Mouse (Mus musculus): Measurements from ENCODE around the gene Saa2.
"Not testable (repeated sequence)": the region's sequence is repeated elsewhere in the genome, so short reads cannot be mapped to it uniquely, and the experiment has no call there.

The Saa2 gene

DNA sequence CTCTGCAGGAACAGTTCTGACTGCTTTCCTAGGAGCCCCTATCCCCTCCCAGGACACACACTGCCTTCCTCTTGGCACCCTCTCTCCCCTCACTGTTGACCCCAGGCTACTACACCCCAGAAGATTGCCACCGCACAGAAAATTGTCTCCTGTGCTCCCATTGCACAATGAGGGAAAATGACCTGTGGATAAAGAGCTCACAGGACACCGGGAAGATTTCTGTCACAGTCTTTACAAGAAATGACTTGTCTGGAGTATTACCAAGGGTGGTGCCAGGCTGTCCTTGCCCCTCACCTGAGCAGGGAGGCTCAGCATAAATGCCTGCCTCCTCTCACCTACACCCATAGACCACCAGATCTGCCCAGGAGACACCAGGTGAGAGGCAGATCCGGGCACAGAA, at the start of gene Saa2:
Saa2 (plus strand) TSS at position 301 of the 400 bp plus-strand sequence.
- in situ Hi-C loops (cut with MboI, MseI), result no loop called here

DNA sequence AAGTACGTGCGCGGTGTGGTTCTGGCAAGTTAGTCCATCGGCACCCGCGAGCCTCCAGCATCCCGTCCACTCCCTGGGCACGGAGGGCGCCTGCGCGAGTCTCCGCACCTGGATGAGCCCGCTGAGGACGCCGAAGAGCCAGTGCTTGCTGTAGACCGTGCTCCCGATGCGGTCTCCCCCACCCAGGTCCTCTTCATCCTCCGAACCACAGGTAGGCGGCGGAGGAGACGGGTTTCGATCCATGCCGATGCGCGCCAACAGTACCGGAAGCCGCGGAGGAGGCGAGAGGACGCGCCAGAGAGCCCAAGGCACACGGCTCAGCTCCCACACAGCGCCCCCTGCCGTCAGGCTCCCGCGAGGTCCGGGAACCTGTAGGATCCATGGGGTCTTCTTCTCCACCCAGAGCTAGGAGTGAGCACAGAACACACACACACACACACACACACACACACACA, 41.2 kb upstream of the Saa2 start, which contains the start of gene Saal1:
Saal1 (minus strand) TSS at position 291 of the 455 bp plus-strand sequence.
- in situ Hi-C loops (cut with MboI, MseI), result no loop called here

DNA sequence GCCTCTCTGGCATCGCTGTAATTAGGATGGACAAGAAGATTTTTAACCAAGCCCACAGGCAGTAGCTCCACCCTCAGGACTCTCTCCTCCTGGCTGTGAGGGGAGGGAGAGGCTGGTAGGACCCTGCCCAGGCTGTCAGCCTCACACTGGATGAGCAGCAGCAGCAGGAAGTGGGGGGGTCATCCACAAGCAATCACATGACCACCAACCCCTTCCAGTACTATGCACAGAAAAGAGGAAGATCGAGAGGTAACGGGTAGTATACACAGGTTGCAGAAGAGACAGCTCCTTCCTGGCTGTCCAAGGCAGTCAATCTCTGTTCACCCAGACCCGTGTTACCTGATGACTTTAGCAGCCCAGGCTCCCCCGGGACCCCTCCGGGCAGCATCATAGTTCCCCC, 39.3 kb upstream of the Saa2 start:
- in situ Hi-C loops (cut with MboI, MseI), result no loop called here

DNA sequence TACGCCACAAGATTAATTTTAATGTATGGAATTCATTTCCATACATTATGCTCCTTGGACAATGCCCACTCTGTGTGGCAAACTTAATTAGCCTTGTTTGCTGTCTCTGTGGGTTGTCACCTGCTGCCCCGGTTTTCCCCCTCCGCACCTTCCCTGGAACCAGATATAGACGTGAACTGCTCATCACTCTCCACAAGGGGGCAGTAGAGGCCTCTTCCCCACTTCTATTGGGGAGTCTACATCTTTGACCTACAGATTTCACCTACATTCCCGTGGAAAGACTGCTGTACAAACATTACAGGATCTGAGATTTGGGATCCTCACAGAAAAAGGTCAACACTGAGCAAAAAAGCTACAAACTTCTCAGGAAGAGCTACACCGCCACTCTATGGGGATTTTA, 37.1 kb upstream of the Saa2 start:
- in situ Hi-C loops (cut with MboI, MseI), result no loop called here

DNA sequence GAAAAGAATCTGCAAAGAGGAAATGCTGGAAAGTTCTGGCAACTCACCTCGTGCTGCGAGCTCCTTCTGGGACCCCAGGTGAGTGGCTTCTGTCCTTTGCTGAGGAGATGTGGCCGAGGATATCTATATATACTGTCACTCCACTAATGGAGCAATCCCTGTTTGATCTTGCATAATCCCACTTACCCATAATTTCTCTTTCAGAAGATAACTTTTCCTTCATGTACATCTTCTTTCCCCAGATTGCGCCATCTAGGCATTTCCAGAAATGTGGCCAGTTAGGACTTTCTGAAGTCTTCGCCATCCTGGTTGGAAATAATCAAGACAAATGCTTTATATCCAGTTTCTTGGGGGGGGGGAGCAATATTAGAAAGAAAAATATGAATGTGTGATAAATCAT, 36.0 kb upstream of the Saa2 start, which contains the start of gene Saa3:
Saa3 (minus strand) TSS at position 101 of the 400 bp plus-strand sequence.
- in situ Hi-C loops (cut with MboI, MseI), result no loop called here

DNA sequence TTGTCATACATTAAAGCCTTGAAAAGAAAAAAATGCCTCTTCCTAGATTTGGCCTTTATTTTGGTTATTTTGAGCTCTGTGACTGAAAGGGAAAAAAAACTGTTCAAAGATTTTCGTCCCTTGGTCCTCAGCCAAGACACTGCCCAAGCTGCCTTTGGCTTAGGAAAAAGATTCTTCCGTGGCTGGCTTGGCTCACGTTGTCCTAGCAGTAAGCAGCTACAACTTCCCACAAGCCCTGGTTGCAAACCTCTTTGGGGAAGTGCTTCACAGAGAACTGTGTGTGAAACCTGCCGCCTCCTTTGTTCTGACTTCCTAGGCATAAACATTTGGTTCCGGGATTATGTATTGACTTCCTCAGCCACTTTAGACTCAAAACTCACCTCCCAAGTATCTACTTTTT, 34.7 kb upstream of the Saa2 start:
- in situ Hi-C loops (cut with MboI, MseI), result no loop called here

DNA sequence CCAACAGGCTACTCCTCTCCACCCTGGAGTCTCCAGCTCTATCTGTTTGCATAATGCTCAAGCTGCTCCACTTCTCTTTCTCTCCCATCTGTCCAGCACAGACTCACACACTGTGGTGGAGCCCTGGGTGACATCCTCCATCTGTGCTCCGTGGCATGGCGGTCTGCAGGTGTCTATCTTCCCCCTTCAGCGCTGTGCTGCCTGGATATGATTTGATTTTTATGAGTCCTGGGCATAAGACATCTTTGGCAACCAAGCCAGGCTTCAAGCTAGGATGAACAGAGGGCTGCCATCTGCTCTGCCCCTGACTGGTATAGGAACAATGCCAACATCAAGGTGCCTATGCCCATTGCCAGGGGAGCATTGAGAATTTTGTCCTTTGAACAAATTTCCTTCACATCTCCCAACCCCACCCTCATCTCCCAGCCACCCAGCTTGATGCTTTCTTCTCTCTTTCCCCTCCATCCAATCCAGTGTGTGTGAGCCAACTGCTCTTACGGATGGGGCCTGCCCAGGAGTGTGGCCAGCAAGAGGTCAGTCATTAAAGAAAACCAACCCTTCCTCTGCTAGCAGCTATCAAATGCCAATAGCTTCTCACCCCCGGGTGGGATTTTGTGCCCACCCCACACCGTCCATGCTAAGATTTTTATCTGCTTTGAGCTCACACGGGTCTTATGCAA, 32.9 kb upstream of the Saa2 start:
- in situ Hi-C loops (cut with MboI, MseI), result no loop called here

DNA sequence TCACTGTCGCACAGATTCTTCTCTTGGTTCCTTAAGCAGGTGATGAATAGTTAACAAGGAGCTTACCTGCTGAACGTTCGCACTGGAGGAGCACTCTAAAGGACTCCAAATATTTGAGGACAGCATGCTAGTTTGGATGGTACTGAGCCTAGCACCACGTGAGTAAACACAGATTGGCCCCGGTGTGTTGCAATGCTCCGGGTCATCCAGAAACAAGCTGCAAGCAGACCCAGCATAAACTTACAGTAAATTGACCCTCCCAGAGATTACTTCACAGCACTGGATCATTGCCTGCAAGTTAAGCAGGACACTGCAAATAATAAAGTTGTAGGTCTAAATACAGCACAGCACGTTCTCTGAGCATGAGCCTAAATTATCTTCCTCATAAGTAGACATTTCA, 32.1 kb upstream of the Saa2 start:
- in situ Hi-C loops (cut with MboI, MseI), result no loop called here

DNA sequence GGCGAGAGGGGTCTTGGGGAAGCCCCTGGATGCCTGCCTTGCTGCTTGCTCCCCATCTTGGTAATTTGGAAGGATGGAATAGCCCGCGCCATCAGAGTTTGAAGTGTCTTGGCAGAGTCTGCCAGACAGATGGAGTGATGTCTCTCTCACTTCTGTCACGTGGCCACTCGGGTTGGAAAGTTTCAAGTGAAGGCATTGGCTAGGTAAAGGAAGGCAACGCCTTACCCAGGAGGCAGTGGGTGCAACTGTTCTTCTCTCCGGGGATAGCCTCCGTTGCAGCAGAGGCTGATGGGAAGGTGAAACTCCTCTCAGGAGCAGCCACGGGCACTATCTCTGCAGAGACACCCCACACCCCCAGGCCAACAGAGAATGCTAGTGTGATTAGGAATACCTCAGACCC, 31.1 kb upstream of the Saa2 start:
- in situ Hi-C loops (cut with MboI, MseI), result no loop called here

DNA sequence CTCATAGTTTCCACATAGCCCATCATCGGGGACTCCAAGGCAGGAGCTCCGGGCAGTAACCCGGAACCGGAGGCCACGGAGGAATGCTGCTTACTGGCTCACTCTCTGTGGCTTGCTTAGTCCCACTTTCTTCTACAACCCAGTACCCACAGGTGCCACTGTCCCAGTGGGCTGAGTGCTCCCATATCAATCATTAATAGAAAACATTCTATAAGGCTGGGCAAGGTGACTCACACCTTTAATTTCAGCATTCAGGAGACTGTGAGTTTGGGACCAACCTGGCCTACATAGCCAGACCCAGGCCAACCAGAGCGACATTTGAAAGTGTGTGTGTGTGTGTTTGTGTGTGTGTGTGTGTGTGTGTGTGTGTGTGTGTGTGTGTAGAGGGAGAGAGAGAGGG, 28.2 kb upstream of the Saa2 start:
- in situ Hi-C loops (cut with MboI, MseI), result no loop called here

DNA sequence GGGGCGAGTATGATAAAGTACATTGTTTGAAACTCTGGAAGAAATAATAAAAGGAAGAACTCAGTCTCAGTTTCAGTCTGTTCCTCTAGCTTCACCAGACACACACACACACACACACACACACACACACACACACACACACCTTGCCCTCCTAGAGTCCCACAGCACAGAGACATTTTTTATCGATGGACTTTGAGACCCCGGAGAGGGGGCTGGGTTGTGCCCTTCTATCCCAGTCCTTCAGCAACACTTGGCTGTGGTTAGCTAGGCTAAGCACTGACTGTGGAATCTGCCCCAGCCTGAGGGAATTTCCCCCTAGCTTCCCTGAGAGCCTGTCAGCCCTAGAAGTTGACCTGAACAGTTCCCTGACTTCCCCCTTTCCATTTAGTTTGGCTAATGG, 27.7 kb upstream of the Saa2 start:
- in situ Hi-C loops (cut with MboI, MseI), result no loop called here

DNA sequence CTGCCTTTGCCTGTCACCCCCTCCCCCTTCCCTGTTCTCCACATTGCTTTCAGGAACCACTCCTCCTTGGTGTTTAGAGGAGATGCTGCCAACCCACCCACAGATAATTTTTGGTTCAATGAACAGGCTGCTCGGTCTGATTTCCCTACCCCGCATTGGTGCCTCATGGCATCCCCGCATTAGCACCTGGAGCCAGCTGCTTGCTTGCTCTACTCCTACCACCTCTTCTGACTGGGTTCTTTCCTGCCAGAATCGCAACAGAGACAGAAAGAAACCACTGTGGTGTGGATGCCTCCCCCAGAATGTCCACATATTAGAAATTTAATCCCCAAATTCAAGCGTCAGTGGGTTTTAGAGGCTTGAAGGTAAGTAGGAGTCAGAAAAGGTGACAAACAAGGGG, 27.2 kb upstream of the Saa2 start:
- in situ Hi-C loops (cut with MboI, MseI), result no loop called here

DNA sequence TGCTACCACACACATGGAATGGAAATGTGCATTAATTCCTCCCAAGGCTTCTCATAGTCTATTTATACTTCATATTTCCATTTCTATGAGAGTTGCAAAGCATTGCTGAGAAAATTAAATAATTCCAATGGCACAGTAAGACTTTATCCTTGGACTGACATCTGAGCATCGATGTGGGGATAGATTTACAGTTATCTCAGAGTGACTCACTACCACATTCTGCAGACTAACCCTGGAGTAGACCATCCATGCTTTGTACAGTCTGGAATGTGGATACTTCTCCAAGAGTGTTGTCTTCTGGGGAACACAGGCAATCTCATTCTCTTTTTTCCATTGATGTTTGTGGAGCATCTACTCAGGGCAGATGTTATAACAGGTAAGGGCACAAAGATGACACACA, 24.0 kb upstream of the Saa2 start:
- in situ Hi-C loops (cut with MboI, MseI), result no loop called here

DNA sequence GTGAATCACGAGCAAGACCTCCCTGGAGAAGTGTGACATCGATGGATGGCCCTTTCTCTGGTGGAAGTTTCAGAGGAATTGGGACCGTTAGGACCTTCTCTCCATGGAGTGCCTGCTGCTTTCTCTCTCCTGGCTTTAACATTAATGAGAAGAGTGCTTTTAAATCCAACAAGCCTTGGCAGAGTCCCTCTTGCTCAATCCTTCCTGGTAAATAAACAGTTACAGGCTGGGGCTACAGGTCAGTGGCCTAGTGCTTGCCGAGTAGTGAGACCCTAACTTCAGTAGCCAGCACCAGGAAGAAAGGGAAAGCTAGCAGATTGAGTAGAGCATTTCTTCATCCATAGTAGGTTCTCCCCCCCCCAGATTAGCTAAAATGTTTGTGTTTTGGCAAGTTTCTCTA, 19.1 kb upstream of the Saa2 start, which contains the start of gene Saa4:
Saa4 (minus strand) TSS at position 146 of the 400 bp plus-strand sequence.
- in situ Hi-C loops (cut with MboI, MseI), result no loop called here

DNA sequence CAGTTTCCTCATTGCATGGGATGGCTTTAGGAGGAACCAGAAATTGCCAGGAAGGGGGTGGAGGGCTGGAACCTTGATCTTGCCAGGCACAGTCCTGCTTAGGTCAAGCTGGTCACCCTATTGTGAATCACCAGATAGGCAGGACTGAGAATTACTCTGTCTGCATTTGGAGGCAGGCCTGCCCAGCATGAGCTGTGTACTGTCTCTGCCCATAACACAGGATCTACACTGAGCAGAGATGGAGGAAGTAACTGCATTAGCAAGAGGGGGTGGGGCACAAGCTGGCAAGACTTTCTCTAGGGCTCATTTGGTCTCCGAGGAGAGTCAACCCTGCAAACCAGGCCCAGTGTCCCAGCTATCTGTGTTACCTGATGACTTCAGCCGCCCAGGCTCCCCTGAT, 16.6 kb upstream of the Saa2 start:
- in situ Hi-C loops (cut with MboI, MseI), result no loop called here

DNA sequence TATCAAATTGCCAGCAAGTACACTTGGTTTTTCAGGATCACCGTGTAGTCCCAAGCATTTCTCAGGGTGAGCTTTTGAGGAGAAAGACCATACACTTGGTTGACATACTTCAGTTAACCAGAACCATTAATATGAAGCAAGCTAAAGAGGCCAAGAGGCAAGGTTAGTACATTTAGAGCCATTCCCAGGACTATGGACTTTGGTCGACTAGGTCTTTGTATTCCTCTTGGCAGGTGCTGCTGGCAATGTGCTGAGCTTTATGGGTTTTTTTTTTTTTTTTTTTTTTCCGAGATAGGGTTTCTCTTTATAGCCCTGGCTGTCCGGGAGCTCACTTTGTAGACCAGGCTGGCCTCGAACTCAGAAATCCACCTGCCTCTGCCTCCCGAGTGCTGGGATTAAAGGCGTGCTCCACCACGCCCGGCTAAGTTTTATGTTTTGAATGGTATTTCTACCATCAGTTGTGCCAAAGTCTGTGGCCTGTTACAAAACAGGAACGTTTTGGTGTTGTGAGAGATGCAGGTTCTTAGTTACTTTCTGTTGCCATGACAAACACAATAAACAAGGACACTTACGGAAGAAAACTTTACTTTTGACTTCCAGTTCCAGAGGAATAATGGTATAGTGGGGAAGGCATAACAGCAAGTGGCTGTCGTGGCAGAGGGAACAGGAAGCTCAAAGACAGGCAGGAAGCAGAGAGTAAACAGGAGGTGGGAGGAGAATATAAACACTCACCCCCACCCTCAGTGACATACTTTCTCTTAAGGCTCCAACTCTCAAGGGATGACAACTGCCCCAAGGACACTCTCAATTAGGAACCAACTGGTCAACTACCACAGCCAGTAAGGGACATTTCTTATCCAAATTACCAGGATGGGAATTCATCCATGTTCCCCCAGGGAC, 12.8 kb upstream of the Saa2 start:
- in situ Hi-C loops (cut with MboI, MseI), result no loop called here

DNA sequence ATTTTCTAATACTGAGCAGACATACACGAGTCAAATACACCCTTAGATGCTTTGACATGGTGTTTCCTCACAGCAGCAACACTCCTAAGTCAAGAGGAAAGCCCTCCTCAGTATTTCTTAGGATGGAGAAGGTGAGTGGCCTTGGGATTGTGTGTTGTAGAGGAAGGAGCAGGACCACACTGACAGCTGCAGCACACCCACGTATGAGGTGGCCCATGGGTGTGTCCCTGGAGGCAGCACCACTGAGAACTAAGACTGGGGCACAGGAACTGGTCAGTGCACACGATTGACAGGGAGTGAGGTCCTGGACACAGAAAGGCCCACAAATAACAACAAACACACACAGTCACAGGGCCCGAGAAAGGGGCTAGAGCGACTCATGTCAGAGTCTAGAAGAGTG, 11.5 kb upstream of the Saa2 start:
- in situ Hi-C loops (cut with MboI, MseI), result not testable (repeated sequence)

DNA sequence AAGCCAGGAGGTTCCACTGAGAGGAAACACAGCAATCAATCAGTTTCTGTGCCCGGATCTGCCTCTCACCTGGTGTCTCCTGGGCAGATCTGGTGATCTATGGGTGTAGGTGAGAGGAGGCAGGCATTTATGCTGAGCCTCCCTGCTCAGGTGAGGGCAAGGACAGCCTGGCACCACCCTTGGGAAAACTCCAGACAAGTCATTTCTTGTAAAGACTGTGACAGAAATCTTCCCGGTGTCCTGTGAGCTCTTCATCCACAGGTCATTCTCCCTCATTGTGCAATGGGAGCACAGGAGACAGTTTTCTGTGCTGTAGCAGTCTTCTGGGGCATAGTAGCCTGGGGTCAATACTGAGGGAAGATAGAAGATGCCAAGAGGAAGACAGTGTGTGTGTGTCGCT, 8.7 kb upstream of the Saa2 start, which contains the start of gene Saa1:
Saa1 (minus strand) TSS at position 101 of the 400 bp plus-strand sequence.
- in situ Hi-C loops (cut with MboI, MseI), result not testable (repeated sequence)

DNA sequence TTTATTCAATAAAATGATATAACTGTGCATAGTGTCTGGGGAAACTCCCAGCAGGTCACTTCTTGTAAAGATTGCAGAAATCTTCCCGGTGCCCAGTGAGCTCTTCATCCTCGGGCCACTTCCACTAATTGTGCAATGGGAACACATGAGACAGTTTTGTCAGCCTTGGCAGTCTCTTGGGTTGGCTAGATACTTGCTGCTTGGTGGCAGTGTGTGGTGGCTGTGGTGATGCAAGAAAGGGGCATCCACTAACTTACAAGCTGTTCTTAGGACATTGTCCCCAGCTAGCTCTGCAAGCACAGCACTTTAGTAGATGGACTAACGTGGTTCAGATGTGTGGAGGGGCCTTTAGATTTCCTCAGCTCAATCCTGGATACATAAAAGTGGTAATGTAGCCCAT, 5.8 kb upstream of the Saa2 start:
- in situ Hi-C loops (cut with MboI, MseI), result no loop called here

DNA sequence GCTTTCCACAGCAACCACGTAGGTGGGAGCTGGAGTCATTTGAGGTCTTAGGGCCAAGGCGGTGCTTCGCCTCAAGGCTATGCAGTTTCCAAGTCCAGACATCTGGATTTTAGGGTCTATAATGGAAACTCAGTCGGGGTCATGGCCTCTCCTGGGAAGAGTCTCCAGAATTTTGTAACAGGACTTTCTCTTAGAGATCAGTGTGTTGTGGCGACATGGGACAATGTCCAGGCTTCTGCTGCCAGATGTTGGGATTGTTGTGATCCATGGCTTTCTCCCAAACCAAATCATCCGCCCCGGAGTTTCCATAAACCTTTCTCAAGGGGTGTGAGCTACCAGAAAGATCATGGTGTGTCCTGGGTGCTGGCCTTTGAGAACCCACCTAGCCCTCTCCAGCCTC, 5.2 kb upstream of the Saa2 start:
- in situ Hi-C loops (cut with MboI, MseI), result no loop called here

DNA sequence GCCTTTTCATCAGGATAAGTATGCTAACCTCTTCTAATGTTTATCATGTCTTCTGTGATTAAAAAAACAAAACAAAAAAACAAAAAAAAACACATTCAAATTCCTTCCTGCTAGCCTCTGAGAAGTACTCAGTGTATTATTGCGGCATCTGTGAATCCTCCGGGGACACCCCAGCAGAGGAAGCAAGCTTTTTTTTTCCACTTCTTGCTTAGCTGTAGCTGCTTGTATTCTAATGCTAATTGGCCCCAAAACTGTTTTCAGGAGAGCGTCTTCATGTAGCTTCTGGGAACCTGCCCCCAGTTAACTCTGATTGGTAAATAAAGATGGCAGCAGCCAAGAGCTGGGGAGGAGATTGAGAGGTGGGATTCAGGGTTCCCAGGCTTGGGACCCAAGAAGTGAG, 3.1 kb upstream of the Saa2 start:
- in situ Hi-C loops (cut with MboI, MseI), result no loop called here

DNA sequence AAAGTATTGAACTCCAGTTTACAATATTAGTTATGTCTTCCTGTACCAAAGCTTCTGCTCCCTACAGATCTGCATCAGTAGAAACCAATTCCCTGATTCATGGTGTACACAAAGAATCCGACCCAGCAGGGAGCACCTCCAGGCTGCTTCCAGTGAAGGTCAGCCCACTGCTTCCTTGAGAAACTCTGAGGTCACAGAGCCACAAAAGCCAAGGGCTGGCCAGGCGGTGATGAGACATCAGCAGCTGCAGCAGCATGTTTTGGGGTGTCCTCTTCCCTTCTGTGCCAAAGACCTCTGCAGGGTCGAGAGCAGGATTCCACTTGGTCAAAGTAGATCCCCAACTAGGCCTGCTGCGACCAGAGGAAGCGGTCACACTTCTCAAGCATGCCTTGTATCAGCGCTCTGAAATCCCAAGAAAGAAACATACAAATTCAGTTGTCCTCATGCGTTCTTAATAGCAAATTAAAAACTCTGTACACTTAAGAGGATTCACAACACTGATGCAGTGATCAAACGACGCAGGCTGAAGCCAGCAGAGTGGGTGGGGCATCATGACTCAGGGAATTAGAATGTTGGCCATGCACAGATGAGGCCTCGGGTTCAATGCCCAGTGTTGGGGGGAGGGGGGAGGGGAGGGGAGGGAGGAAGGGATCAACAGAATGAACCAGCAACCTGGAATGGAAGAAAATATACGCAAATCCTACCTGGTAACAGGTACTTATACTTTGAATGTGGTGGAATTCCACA, 9.6 kb downstream of the Saa2 start:
- in situ Hi-C loops (cut with MboI, MseI), result no loop called here

Measured in T-helper 1 cell (primary cell).